Mouse (Mus musculus): ENCODE results near the gene Ubc.
"Not testable (repeated sequence)": the region's sequence is repeated elsewhere in the genome, so short reads cannot be mapped to it uniquely, and the experiment has no call there.

DNA sequence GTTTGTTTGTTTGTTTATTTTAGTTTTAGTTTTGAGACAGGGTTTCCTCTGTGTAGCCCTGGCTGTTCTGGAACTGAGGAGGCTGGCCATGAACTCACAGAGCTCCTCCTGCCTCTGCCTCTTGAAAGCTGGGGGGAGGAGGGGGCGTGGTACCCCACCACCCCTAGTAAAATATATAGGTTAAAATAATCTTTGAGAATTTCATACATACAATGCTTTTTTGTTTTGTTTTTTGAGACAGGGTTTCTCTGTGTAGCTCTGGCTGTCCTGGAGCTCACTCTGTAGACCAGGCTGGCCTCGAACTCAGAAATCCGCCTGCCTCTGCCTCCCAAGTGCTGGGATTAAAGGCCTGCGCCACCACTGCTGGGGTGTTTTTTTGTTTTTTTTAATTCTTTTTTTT is 2.2 kb upstream of the Ubc start:
- not testable (repeated sequence) for TF ChIP-seq CTCF (IDR thresholded peaks at IDR 0.05; ENCODE audit: low read depth, low read length); POLR2A (IDR thresholded peaks at IDR 0.05; ENCODE audit: extremely low read depth, insufficient read depth, low read length)

Data from liver, adult 2 months (tissue).